Mouse (Mus musculus): Measurements from ENCODE around the gene Pdlim1. TPM values are rescaled to one million over a fixed set of nuclear protein-coding genes. Genes with fewer than 3 reads are reported as not detected.
A peak's percentile ranks its signal among the peaks of the same experiment; 100 is the strongest.

Pdlim1 gene
- polyA plus RNA-seq, 1 experiment from 2014 or later: 213 TPM

DNA sequence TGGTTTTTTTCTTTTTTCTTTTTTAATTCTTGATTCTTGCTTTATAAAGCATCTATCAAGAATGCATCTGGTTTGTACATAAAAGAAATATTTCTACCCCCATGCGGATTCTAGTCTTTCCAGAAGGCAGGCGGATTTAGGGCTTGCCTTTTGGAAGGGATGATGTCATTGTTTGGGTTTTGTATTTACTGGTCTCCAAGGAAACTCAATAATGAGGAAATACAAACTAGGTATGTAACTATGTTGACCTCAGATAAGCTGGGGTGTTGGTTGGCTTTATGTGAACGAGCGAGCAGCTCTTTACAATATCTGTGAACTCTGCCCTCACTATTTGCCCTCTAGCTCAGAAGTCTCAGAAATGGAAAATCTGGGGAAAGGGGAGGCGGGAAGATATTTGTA lies 24.4 kb downstream of the Pdlim1 start:
- WGBS: 39% methylated on average over 5 of the region's 5 CpGs
- Histone ChIP-seq H3K27me3 (ENCODE audit: control insufficient read depth, insufficient read depth, low read length) (no peaks in the 10 kb centered on the region), H3K4me2 (replicated peaks; ENCODE audit: low read depth, low read length) (no peak overlapping the region), H3K4me1 (ENCODE audit: control insufficient read depth, insufficient read depth, low read length) (no peaks in the 10 kb centered on the region), H3K9me3 (ENCODE audit: control insufficient read depth, low read depth, low read length) (no peaks in the 10 kb centered on the region), H3K9ac (replicated peaks; ENCODE audit: low read depth, low read length) (no peak overlapping the region), H3K4me3 (ENCODE audit: low read depth, low read length) (no peak overlapping the region), H3K36me3 (ENCODE audit: control insufficient read depth, insufficient read depth, low read length) (0 out of 2 replicates have a peak, but pooled peaks cover 3% of the 10 kb centered on the region), H3K27ac (ENCODE audit: low read length) (no peak overlapping the region)
- ATAC-seq (ENCODE audit: insufficient number of reproducible peaks, insufficient read depth, low FRiP score, low read depth): peak; percentile 84

DNA sequence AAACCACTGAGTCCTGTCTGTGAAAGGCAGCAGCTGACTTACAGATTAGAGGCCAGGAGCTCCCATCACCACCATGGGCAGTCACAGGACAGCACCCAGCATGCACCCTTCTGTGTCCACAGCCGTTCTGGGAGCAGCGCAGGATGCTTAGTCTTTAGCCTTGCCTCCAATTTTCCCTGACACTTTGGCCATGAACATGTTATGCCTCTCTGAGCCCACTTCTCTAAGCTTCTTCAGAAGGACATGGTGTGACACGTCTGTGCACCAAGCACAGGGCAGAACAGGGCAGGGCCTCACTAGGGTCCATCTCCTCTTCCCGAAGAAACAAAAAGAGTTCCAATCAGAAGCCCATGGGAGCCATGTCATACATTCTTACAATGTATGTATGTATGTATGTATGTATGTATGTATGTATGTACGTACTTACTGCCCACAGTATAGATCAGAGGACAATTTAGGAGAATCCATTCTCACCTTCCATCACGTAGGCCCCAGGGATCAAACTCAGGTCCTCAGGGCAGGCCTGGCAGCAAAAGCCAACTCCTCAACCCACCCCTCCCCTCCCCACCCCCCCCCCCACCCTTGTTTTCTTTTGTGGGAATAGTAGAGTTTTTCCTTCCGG lies 24.9 kb downstream of the Pdlim1 start:
- WGBS: 81% methylated on average over 7 of the region's 7 CpGs
- no peak for ATAC-seq (ENCODE audit: insufficient number of reproducible peaks, insufficient read depth, low FRiP score, low read depth)
- Histone ChIP-seq H3K36me3 (ENCODE audit: control insufficient read depth, insufficient read depth, low read length) (0 out of 2 replicates have a peak, but pooled peaks cover 3% of the 10 kb centered on the region), H3K27ac (ENCODE audit: low read length) (peak overlapping the region; percentile 29; the same call in 1 of the 2 replicates), H3K4me1 (ENCODE audit: control insufficient read depth, insufficient read depth, low read length) (no peaks in the 10 kb centered on the region), H3K27me3 (ENCODE audit: control insufficient read depth, insufficient read depth, low read length) (no peaks in the 10 kb centered on the region), H3K4me3 (ENCODE audit: low read depth, low read length) (no peak overlapping the region), H3K9me3 (ENCODE audit: control insufficient read depth, low read depth, low read length) (no peaks in the 10 kb centered on the region), H3K4me2 (replicated peaks; ENCODE audit: low read depth, low read length) (no peak overlapping the region), H3K9ac (replicated peaks; ENCODE audit: low read depth, low read length) (no peak overlapping the region)

DNA sequence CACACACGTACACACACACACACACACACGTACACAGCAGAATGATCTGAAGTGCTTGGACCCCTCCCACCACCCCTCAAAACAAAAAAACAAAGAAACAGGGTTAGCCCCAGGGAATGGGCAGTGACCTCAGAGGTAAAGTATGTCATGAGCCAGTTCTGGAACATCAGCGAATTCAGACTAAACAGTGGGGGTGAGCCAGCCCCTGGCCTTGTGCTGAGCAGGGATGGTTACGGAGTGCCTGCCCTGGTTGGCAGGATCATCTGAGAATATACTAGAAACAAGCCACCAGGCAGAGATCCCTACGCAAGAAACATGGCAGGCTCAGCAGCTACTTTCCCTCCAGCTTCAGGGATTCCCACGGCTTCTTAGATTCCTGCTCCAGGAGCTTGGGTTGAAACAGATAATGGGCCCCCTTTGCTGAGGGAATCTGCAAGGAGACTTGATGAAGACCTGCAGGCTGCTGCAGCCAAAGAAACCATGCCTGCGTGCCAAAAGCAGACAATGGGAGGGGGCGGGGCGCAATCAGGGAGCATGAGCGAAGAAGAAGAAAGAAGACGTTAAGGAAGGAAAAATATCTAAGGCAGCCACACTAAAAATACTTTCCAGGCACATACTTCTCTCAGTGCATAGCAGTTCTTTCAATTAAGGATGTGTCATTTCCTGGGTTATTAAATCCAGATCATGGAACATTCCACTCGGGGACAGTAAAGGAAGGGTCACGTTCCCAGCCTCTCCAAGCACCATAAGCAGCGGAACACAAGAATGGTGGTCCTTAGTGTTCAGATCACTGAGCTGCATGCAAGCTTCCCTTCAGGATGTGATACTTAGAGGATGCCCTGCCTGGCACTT lies 30.6 kb downstream of the Pdlim1 start:
- no peaks in the 10 kb centered on the region for H3K4me1 ChIP-seq (ENCODE audit: control insufficient read depth, insufficient read depth, low read length)
- no peak overlapping the region for H3K4me2 ChIP-seq (replicated peaks; ENCODE audit: low read depth, low read length)
- WGBS: 51% methylated on average over 14 of the region's 14 CpGs
- H3K27ac ChIP-seq (ENCODE audit: low read length): no peak overlapping the region
- H3K36me3 ChIP-seq (ENCODE audit: control insufficient read depth, insufficient read depth, low read length): no peaks in the 10 kb centered on the region
- H3K9me3 ChIP-seq (ENCODE audit: control insufficient read depth, low read depth, low read length): no peaks in the 10 kb centered on the region
- no peak overlapping the region for H3K4me3 ChIP-seq (ENCODE audit: low read depth, low read length)
- peak; percentile 71; the same call in 1 of the 2 replicates for ATAC-seq (ENCODE audit: insufficient number of reproducible peaks, insufficient read depth, low FRiP score, low read depth)
- no peaks in the 10 kb centered on the region for H3K27me3 ChIP-seq (ENCODE audit: control insufficient read depth, insufficient read depth, low read length)
- H3K9ac ChIP-seq (replicated peaks; ENCODE audit: low read depth, low read length): no peak overlapping the region

DNA sequence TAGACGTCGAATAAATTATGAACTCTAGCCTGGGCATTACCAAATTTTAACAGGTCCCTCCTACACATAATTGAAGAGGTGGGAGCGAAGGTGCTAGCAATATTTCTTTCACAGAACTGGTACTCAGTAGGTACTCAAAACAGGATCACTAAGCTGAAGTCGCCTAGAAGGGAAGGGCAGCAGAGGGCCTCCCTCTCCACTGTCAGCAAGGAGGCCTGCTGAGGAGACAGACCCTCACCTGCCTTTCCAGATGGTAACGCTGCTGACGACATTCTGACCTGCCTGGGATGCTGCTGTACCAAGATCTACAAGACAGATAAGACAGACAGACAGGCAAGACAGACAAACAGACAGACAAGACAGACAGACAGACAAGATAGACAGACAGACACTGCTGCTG lies 31.3 kb downstream of the Pdlim1 start:
- 64% methylated on average over 6 of the region's 6 CpGs for WGBS
- ATAC-seq (ENCODE audit: insufficient number of reproducible peaks, insufficient read depth, low FRiP score, low read depth): no peak
- no peak overlapping the region for H3K27ac ChIP-seq (ENCODE audit: low read length)

DNA sequence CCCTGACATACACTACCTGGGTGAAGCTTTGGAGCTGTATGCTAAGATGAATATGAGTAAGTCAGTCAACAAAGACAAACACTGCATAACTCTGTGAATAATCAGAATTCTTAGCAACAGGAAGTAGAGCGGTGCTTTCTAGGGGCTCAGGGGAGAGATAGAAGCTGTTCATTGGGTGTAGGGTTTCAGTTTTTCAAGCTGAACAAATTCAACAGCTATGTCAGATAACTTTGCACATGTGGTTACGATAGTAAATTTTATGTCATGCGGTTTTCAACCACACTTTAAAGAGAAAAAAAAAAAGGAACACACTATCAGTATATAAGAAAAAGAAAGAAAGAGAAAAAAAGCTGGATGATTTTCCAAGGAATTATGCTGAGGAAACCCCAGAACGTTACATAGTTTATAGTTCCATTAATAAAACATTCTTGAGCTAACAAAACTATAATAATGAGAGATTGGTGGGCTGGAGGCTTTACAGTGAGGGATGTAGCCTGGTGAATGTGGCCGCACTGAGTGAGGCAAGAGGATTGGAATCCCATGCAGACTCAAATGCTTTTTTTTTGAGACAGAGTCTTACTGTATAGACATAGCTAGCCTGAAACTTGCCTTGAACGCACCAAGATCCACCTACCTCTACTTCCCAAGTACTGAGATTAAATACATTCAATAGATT lies 33.3 kb downstream of the Pdlim1 start:
- Histone ChIP-seq H3K9me3 (ENCODE audit: control insufficient read depth, low read depth, low read length) (no peaks in the 10 kb centered on the region), H3K4me2 (replicated peaks; ENCODE audit: low read depth, low read length) (no peak overlapping the region), H3K4me3 (ENCODE audit: low read depth, low read length) (no peak overlapping the region), H3K27ac (ENCODE audit: low read length) (no peak overlapping the region), H3K4me1 (ENCODE audit: control insufficient read depth, insufficient read depth, low read length) (no peaks in the 10 kb centered on the region), H3K27me3 (ENCODE audit: control insufficient read depth, insufficient read depth, low read length) (no peaks in the 10 kb centered on the region), H3K9ac (replicated peaks; ENCODE audit: low read depth, low read length) (no peak overlapping the region), H3K36me3 (ENCODE audit: control insufficient read depth, insufficient read depth, low read length) (no peaks in the 10 kb centered on the region)
- ATAC-seq (ENCODE audit: insufficient number of reproducible peaks, insufficient read depth, low FRiP score, low read depth): no peak
- WGBS: 71% methylated on average over 6 of the region's 6 CpGs

More for the DNA sequence above, 31.3 kb downstream of the Pdlim1 start:
- no peaks in the 10 kb centered on the region for H3K9me3 ChIP-seq (ENCODE audit: control insufficient read depth, low read depth, low read length)
- H3K27me3 ChIP-seq (ENCODE audit: control insufficient read depth, insufficient read depth, low read length): no peaks in the 10 kb centered on the region
- H3K4me2 ChIP-seq (replicated peaks; ENCODE audit: low read depth, low read length): no peak overlapping the region
- H3K4me1 ChIP-seq (ENCODE audit: control insufficient read depth, insufficient read depth, low read length): no peaks in the 10 kb centered on the region
- H3K9ac ChIP-seq (replicated peaks; ENCODE audit: low read depth, low read length): no peak overlapping the region
- no peaks in the 10 kb centered on the region for H3K36me3 ChIP-seq (ENCODE audit: control insufficient read depth, insufficient read depth, low read length)
- H3K4me3 ChIP-seq (ENCODE audit: low read depth, low read length): no peak overlapping the region

DNA sequence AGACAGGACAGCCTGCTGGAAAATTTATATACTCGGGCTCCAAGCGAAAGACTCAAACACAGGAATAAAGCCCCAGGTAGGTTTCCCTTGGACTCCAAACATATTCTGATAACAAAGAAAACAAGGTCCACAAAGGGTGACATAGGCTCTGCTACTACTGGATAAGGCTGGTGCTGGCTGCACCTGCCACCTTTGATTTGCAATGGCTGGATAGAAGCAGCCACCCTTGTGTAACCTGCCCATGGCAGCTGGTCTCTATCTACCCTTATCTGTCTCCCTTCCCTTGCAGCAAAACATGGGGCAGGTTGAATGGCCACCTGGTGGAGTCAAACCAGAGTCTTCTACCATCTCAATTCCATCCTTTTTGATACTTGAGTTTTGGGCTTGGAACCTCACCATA lies 39.1 kb downstream of the Pdlim1 start:
- no peak overlapping the region for H3K27ac ChIP-seq (ENCODE audit: low read length)
- H3K9ac ChIP-seq (replicated peaks; ENCODE audit: low read depth, low read length): no peak overlapping the region
- no peaks in the 10 kb centered on the region for H3K27me3 ChIP-seq (ENCODE audit: control insufficient read depth, insufficient read depth, low read length)
- no peak overlapping the region for H3K4me2 ChIP-seq (replicated peaks; ENCODE audit: low read depth, low read length)
- ATAC-seq (ENCODE audit: insufficient number of reproducible peaks, insufficient read depth, low FRiP score, low read depth): no peak
- 88% methylated on average over 2 of the region's 2 CpGs for WGBS
- no peak overlapping the region for H3K4me3 ChIP-seq (ENCODE audit: low read depth, low read length)
- H3K9me3 ChIP-seq (ENCODE audit: control insufficient read depth, low read depth, low read length): no peaks in the 10 kb centered on the region
- peaks cover 3% of the 10 kb centered on the region; the same call in 1 of the 2 replicates for H3K36me3 ChIP-seq (ENCODE audit: control insufficient read depth, insufficient read depth, low read length)
- H3K4me1 ChIP-seq (ENCODE audit: control insufficient read depth, insufficient read depth, low read length): no peaks in the 10 kb centered on the region

DNA sequence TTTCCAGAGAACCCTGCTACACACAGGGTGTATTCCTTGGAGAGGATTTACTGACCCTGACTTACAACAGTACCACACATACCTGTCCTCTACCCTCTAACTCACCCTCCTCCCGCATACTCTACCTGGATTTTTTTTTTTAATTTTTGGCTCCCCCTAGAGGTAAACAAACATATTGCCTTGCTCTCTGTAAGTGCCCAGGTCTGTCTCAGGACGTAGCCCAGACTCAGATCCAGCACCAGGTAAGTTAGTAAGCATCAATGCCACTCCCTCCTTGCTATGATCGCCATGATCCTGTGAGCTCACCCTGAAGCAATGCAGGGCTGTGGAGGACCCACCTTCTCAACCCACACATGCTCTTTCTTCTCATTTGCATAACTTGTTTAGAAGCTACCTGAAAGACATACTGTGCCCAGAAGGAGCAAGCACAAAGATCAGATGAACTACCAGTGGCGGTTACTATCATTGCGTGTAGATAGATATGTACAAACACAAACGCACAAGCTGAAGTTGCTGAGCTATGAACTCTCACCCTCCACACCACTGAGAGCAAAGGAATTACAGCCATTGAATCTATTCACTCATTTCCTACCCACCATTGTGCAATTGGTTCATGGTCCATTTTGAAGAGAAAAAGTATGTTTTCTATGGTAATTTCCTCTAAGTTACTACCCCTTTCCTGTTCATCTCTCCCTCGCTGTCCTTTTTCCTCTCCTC lies 39.7 kb downstream of the Pdlim1 start:
- no peak overlapping the region for H3K4me2 ChIP-seq (replicated peaks; ENCODE audit: low read depth, low read length)
- peaks cover 3% of the 10 kb centered on the region; the same call in 1 of the 2 replicates for H3K36me3 ChIP-seq (ENCODE audit: control insufficient read depth, insufficient read depth, low read length)
- H3K27me3 ChIP-seq (ENCODE audit: control insufficient read depth, insufficient read depth, low read length): no peaks in the 10 kb centered on the region
- ATAC-seq (ENCODE audit: insufficient number of reproducible peaks, insufficient read depth, low FRiP score, low read depth): no peak; the same call in 1 of the 2 replicates
- no peak overlapping the region for H3K4me3 ChIP-seq (ENCODE audit: low read depth, low read length)
- 66% methylated on average over 7 of the region's 7 CpGs for WGBS
- no peaks in the 10 kb centered on the region for H3K9me3 ChIP-seq (ENCODE audit: control insufficient read depth, low read depth, low read length)
- H3K4me1 ChIP-seq (ENCODE audit: control insufficient read depth, insufficient read depth, low read length): no peaks in the 10 kb centered on the region
- no peak overlapping the region for H3K9ac ChIP-seq (replicated peaks; ENCODE audit: low read depth, low read length)
- no peak overlapping the region for H3K27ac ChIP-seq (ENCODE audit: low read length)

Data from stomach, embryonic 14.5 days (tissue).